Mouse (Mus musculus) limb, embryonic 15.5 days (tissue): ENCODE results near the gene Helz. TPM values are rescaled to one million over a fixed set of nuclear protein-coding genes. Genes with fewer than 3 reads are reported as not detected.

Source experiments
- ATAC-seq: fragments of 200-750 bp; cut with Nextera tagmentation; 2 replicates; pipeline ENCODE4 v1.8.0; 2017; ENCODE audit warnings: low read depth, moderate TSS enrichment; ENCODE audit not compliant: insufficient number of reproducible peaks, low FRiP score, low TSS enrichment
- H3K27ac ChIP-seq: fragments of 300-500 bp; sonication (generic); 2 replicates; pipeline ENCODE4 v1.5.1; 2015; ENCODE audit warnings: moderate library complexity, mild to moderate bottlenecking, inconsistent platforms
- H3K27me3 ChIP-seq: fragments of 300-500 bp; sonication (generic); 2 replicates; pipeline ENCODE4 v1.6.1; 2015; ENCODE audit warnings: inconsistent platforms
- H3K36me3 ChIP-seq: fragments of 300-500 bp; sonication (generic); 2 replicates; pipeline ENCODE4 v1.6.1; 2015; ENCODE audit warnings: inconsistent platforms
- H3K4me1 ChIP-seq: fragments of 300-500 bp; sonication (generic); 2 replicates; pipeline ENCODE4 v1.6.1; 2015; ENCODE audit warnings: inconsistent platforms
- H3K4me2 ChIP-seq: fragments of 300-500 bp; sonication (generic); 2 replicates; pipeline ENCODE4 v1.6.1; 2015; ENCODE audit warnings: mild to moderate bottlenecking, inconsistent platforms
- H3K4me3 ChIP-seq: fragments of 300-500 bp; sonication (generic); 2 replicates; pipeline ENCODE4 v1.5.1; 2015; ENCODE audit warnings: mild to moderate bottlenecking, inconsistent platforms
- H3K9ac ChIP-seq: fragments of 300-500 bp; sonication (generic); 2 replicates; pipeline ENCODE4 v1.6.1; 2015; ENCODE audit warnings: inconsistent platforms
- H3K9me3 ChIP-seq: fragments of 300-500 bp; sonication (generic); 2 replicates; pipeline ENCODE4 v1.6.1; 2016; ENCODE audit warnings: inconsistent platforms
- WGBS: fragments of 180-500 bp; shearing (Covaris S2); methylation state at CpG from one replicate; pipeline ENCODE4 v1.1.7; 2015; 5-methylcytosine and 5-hydroxymethylcytosine counted together
- microRNA-seq: library from miRNA; unstranded; fragments of <30 nt; microRNA quantifications from one replicate; pipeline ENCODE4, GENCODE M21; 2016
- polyA plus RNA-seq: library from polyadenylated mRNA; unstranded; fragments of >200 nt; fragmentation: Nextera tagmentation; extraction: Ambion mirVana; gene quantifications from 2 replicates; pipeline ENCODE4 v1.2.1, GENCODE M21; 2015

Helz gene
- polyA plus RNA-seq, 1 experiment from 2014 or later = 20.3 TPM

DNA sequence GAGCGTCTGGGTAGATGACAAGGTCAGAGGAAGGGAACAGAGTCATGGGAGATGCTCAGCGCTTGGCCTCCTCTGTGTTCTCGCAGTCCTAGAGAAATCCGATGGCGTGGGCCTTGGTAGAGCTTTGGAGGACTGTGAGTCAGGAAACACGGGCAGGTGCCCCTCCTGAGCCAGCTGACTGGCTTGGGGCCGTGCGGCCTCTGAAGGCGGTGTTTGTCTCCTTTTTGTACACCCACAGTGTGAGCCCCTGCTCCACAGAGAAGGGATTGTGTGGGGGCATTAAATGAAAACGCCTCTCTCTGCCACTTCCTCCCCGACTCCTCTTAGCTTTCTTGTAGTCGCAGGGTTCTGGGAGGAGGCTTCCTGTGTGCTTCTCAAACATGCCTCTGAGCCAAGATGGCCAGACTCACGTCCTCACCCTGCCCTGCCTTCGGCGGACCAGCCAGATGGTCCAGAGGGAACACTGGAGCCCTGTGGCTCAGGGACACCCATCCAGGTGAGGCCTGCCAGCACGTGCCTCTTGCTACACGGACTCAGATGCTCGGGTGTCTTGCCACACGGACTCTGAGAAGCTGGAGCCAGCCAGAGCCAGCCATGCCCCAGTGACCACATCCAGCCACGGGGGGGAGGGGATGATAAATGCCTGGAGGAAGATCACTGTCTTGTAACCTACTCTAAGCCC lies 190.8 kb downstream of the Helz start:
- H3K9me3 ChIP-seq = no peaks in the 10 kb centered on the region

GRCm38 (mm10) chr11:107743100-107743499 lies 195.4 kb downstream of the Helz start:
- H3K9me3 ChIP-seq = no peaks in the 10 kb centered on the region
- H3K9ac ChIP-seq = no peak overlapping the region
- no peak overlapping the region for H3K27ac ChIP-seq
- H3K4me3 ChIP-seq = no peak overlapping the region
- peaks cover 14% of the 10 kb centered on the region; the same call in 1 of the 2 replicates for H3K4me1 ChIP-seq
- H3K36me3 ChIP-seq = no peaks in the 10 kb centered on the region
- no peaks in the 10 kb centered on the region for H3K27me3 ChIP-seq
- ATAC-seq = no peak
- WGBS = 43% methylated on average over 3 of the region's 3 CpGs
- H3K4me2 ChIP-seq = no peak overlapping the region

More for the DNA sequence above, 190.8 kb downstream of the Helz start:
- 75% methylated on average over 20 of the region's 20 CpGs for WGBS
- no peaks in the 10 kb centered on the region for H3K36me3 ChIP-seq
- no peak overlapping the region for H3K4me3 ChIP-seq
- H3K4me1 ChIP-seq = peaks cover 11% of the 10 kb centered on the region; the same call in 1 of the 2 replicates
- no peak overlapping the region for H3K9ac ChIP-seq
- no peaks in the 10 kb centered on the region for H3K27me3 ChIP-seq
- no peak overlapping the region for H3K4me2 ChIP-seq
- H3K27ac ChIP-seq = no peak overlapping the region
- ATAC-seq = no peak

Small RNAs within 50 kb of the gene (microRNA-seq; reads per million reads assigned to microRNA genes)
- gene Mir6932 = not detected

Other genes with a start within 250 kb of the Helz start
- 22.7 and 25.2 TPM in 2 replicates for gene Pitpnc1, start 77.2 kb upstream of the Helz start, polyA plus RNA-seq
- 157 and 165 TPM in 2 replicates for gene Psmd12, start 68.4 kb upstream of the Helz start, polyA plus RNA-seq
- 14.0 and 46.1 TPM in 2 replicates for gene Cacng1, start 168.6 kb downstream of the Helz start, polyA plus RNA-seq
- gene Cacng4, start 246.6 kb downstream of the Helz start, polyA plus RNA-seq = 3.8 and 4.3 TPM in 2 replicates